Mouse (Mus musculus) hematopoietic multipotent progenitor cell, adult 10-12 weeks (in vitro differentiated cells): ENCODE results near the gene 2810021J22Rik. TPM values are rescaled to one million over a fixed set of nuclear protein-coding genes. Genes with fewer than 3 reads are reported as not detected.

Source experiments
- polyA plus RNA-seq: library from polyadenylated mRNA; stranded (reverse); fragments of >175 nt; gene quantifications from 2 replicates; pipeline ENCODE4 v1.2.3, GENCODE M21; 2012; ENCODE audit warnings: low replicate concordance

The 2810021J22Rik gene
- 0.34 and 0.92 TPM in 2 replicates for polyA plus RNA-seq

DNA sequence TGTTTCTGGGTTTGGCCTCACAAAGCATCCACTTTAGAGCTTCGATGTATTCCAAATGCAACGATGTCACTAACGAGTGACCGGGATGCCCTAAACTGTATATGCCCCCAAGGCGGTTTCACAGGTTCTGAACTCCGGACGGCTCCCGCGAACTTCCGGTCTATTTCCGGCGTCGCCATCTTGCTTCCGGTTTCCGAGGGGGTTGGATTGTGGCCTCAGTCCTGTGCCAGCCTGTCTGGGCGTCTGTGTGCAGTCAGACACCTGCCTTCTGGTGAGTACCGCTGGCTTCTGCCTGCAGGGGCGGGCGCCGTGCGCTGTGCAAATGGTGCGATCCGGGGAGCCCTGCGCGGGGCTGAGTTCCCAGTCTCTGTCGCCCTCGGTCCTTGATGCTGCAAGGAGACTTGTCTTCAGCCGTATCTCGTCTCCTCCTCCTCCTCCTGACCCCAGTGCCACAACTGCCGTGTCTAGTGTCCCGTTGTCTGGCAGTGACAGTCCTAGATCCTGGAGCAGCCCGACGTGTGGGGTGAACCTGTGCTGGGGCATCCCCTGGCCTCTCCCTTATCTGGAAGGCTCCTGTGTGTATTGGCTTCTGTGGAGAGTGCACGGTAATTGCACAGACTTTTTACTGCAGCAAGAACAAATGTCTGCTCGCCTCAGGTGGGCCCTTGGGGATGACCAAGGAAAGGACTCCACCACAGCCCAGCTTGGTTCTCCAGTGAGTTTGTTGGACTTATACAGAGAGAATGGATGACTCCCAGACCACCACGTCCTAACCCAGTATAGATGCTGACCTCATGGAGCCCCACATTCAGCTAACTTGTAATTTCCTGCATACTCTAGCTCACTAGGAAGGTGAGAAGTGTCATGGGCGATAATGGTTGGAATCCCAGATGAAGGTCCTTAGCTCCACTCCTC is at the start of gene 2810021J22Rik:
Gene 2810021J22Rik (plus strand): TSS at position 178 of the 915 bp plus-strand sequence.

DNA sequence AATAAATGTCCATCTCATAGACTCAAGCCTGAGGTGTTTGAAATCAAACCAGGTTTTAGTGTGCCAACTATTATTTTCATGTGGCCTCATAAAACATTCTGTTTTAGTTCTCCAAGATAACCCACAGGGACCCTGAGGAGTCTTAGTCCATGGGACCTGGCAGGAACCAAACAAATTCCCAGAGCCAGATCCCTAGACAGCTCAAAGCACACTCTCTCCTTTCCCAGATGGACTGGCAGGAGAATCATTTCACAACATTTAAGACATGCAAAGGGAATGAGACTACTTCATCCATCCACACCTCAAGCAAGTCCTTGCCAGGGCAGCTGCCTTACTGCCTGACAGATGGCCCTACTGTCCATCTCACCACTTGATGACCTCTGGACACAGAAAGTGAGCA is 38.1 kb upstream of the 2810021J22Rik start, which contains the start of gene Olfr312:
Gene Olfr312 (plus strand): TSS at position 301 of the 400 bp plus-strand sequence.

DNA sequence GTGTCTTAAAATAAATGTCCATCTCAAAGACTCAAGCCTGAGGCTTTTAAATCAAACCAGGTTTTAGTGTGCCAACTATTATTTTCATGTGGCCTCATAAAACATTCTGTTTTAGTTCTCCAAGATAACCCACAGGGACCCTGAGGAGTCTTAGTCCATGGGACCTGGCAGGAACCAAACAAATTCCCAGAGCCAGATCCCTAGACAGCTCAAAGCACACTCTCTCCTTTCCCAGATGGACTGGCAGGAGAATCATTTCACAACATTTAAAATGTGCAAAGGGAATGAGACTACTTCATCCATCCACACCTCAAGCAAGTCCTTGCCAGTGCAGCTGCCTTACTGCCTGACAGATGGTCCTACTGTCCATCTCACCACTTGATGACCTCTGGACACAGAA is 28.1 kb upstream of the 2810021J22Rik start, which contains the start of gene Olfr311:
Gene Olfr311 (plus strand): TSS at position 301 of the 400 bp plus-strand sequence.

DNA sequence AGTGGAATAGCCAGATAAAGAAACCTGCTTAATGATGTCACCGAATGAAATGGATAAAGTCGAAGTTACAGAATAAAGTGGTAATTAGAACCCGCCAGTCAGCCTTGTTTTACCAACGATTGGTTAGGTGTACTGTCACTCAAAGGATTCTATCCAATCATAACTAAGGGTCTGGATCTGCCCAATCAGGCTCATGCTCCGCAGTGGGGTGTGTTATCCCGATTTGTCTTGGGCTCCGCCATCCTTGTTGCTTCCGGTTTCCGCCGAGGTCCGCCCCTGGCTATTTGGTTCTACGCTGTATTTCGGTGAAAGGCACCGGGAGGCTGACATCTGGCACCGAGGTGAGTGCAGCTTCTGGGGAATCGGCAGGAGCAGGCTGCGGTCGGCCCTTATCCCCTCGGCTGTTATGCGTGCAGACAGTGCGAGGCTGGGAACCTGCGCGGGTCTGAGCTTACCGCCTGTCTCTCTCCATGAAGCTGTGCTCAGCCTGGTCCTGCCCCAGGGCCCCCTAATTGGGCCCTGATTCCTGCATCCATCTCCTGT is 20.0 kb upstream of the 2810021J22Rik start, which contains the start of gene Gm12258:
Gene Gm12258 (plus strand): TSS at position 240 of the 543 bp plus-strand sequence.

DNA sequence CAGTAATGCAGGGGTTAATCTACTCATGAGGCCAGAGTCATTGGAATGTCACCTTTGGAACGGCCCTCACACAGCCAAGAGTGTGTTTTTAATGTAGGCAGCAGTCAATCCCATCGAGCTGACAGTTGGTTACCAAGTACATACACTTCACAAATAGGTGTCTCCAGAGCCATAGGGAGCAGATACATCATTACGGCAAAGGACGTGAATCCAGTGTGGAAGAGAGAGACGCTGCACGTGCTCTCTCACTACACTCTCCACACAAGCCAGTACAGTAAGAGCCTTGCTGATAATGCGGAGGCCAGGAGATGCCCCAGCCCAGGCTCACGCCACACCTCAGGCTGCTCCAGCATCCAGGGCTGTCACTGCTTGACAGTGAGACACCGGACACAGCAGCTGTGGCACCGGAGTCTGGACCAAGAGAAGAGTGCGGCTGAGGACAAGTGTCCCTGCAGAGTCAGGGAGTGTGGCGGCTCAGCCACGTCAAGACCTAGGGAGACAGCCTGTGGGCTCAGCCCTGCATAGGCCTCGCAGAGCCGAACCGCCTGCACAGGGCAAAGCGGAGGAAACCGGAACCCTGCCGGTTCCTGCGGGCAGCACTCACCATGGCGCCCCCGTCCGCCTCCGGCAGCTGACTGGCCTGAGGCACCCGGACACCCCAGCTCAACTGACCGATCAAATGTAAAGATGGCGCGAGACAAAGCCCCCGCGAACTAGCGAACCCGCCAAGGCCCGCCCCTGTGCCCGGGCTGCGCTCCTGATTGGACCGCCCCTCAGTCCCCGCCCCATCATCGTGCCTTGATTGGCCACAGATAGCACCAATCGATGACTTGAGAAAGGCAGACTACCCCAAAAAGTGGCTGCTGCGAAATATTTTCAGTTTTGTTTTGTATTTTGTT is 36.7 kb downstream of the 2810021J22Rik start, which contains the start of gene Zfp39:
Gene Zfp39 (minus strand): TSS at position 715 of the 899 bp plus-strand sequence.

DNA sequence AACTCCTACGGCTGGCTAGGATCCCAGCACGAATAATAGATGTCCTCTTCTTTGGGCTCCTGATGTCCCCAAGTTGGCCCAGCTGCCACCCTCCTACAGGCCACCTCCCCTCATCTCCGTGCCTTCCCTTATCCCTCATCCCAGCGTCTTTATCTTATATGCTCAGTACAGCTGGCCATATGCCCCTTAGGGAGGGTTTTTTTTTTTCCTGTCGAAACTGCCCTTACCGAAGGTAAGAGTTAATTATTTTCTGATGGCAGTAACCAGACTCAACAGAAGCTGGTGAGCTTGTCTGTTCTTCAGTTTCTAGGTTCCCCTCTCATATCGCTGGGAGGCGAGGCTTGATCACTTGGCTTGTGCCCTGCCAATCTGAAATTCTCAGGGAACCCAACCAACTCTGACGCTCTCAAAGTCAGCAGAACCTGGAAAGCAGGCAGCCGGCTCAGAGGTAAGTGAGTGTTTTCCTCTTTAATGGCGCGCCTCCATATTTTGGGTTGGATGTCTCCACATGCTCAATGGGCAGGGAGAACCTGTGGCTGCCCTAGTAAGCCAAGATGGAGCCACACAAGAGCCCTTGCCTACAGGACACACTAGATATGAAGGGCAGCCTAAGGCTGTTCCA is 50.8 kb downstream of the 2810021J22Rik start, which contains the start of gene Btnl10:
Gene Btnl10 (plus strand): TSS at position 164 of the 622 bp plus-strand sequence.

Other genes starting within 250 kb of the 2810021J22Rik start
- gene Olfr323, start 236.7 kb upstream of the 2810021J22Rik start, polyA plus RNA-seq = 0.18 TPM in 1 of 2 replicates, not detected in the other
- 0.15 and 5.6 TPM in 2 replicates for gene Trim58, start 226.8 kb upstream of the 2810021J22Rik start, polyA plus RNA-seq
- 0.03 TPM in 1 of 2 replicates, not detected in the other for gene Olfr322, start 208.4 kb upstream of the 2810021J22Rik start, polyA plus RNA-seq
- gene Olfr320, start 186.1 kb upstream of the 2810021J22Rik start, polyA plus RNA-seq = not detected in 2 replicates
- gene Olfr319, start 168.1 kb upstream of the 2810021J22Rik start, polyA plus RNA-seq = not detected in 2 replicates
- not detected in 2 replicates for gene Olfr318, start 143.2 kb upstream of the 2810021J22Rik start, polyA plus RNA-seq
- not detected in 2 replicates for gene Olfr317, start 128.0 kb upstream of the 2810021J22Rik start, polyA plus RNA-seq
- 0.12 TPM in 1 of 2 replicates, not detected in the other for gene Olfr316, start 114.5 kb upstream of the 2810021J22Rik start, polyA plus RNA-seq
- gene Olfr315, start 94.0 kb upstream of the 2810021J22Rik start, polyA plus RNA-seq = not detected in 2 replicates
- gene Olfr314, start 84.3 kb upstream of the 2810021J22Rik start, polyA plus RNA-seq = not detected in 2 replicates
- gene Fam183b, start 65.3 kb upstream of the 2810021J22Rik start, polyA plus RNA-seq = not detected in 2 replicates
- gene Olfr313, start 52.2 kb upstream of the 2810021J22Rik start, polyA plus RNA-seq = not detected in 2 replicates
- not detected in 2 replicates for gene Olfr312, start 38.0 kb upstream of the 2810021J22Rik start, polyA plus RNA-seq
- gene Olfr311, start 28.0 kb upstream of the 2810021J22Rik start, polyA plus RNA-seq = not detected in 2 replicates
- gene Gm12258, start 20.1 kb upstream of the 2810021J22Rik start, polyA plus RNA-seq = 0.66 and 2.4 TPM in 2 replicates
- 0.98 and 1.1 TPM in 2 replicates for gene Zfp39, start 37.0 kb downstream of the 2810021J22Rik start, polyA plus RNA-seq
- 0.17 and 21.0 TPM in 2 replicates for gene Btnl10, start 50.7 kb downstream of the 2810021J22Rik start, polyA plus RNA-seq
- 234 and 380 TPM in 2 replicates for gene Rnf187, start 71.7 kb downstream of the 2810021J22Rik start, polyA plus RNA-seq
- 9.7 and 14.2 TPM in 2 replicates for gene Hist3h2ba, start 81.7 kb downstream of the 2810021J22Rik start, polyA plus RNA-seq
- 23.0 TPM in 1 of 2 replicates, not detected in the other for gene Hist3h2a, start 87.5 kb downstream of the 2810021J22Rik start, polyA plus RNA-seq
- 0.25 and 8.9 TPM in 2 replicates for gene Trim17, start 87.5 kb downstream of the 2810021J22Rik start, polyA plus RNA-seq
- gene Trim11, start 110.9 kb downstream of the 2810021J22Rik start, polyA plus RNA-seq = 82.2 and 147 TPM in 2 replicates